Mouse (Mus musculus) kidney, postnatal 4 days (tissue): ENCODE measurements at regions not wholly inside any gene's neighbourhood (a gene's known extent, or its start where the extent isn't known, plus 50 kb on each side); places are given as distances from the start of the nearest gene placed in this dataset.
A peak's percentile ranks its signal among the peaks of the same experiment; 100 is the strongest.

Experiments
- DNase-seq, 2 experiments: peaks; one replicate each; pipeline ENCODE4 v3.0.0; 2021; ENCODE audit warnings: mixed read lengths in 2 of 2

DNA sequence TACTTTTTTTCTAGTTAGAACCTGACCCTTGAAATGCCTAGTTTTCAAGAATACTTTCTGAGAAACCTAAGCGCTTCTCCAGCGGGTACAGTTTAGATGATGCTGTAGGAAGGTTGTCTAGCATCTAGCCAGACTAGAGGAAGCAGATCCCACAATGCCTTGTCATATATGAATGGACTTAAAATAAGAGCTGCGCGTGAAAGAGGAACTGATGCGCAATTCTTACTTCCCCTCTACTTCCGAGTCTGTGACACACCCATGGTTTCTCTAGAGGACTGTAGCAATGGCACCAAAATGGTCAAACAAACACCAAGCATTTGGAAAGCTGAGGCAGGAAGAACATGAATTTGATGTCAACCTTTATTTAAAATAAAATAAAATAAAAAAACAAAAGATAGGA lies 167.6 kb upstream of the Tyw5 start:
- DNase-seq: no peak

DNA sequence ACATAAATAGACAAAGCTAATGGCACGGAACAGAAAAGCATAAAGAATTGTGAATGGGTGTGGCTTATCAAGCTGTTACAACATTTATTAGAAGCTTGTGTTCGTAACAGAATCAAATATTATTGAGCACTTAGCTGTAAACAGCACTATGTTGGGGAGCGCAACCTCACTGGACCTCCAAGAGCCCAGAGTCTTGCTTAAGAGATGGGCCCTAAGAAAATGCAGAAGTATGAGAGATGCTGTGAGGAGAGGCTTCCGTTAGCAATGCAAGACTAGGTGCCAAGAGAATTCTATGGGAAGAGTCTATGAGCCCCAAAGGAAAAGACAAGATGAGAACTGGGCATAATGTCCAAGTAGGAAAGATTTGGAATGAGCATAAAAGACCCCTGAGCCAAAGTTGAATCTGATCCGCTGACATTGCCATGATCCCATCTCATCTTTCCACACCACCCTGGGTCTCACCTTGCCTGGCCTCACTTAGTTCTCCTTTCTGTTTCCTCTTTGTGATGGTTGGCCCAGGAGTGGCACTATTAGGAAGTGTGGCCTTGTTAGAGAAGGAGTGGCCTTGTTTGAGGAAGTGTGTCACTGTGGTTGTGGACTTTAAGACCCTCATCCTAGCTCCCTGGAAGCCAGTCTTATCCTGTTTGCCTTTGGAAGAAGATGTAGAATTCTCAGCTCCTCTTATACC lies 169.3 kb upstream of the Tyw5 start:
- DNase-seq: no peak

DNA sequence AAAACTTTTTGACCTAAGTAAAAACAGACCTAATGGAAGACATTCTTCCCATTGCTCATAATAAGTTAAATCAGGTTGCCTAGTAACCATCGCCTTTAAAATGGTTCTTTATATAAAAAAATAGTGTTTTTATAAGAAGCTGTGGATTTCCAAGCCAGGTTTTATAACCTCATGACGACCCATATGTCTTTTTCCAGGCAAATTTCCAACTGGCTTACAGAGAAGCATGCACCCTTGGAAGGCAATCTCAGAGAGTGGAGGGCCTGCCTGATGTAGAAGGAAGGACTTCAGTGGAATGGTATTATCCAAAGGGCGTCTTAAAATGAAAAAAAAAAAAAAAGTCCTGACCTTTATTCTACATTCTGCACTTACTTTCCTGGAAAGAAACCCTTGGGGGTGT lies 172.2 kb upstream of the Tyw5 start:
- DNase-seq: no peak

DNA sequence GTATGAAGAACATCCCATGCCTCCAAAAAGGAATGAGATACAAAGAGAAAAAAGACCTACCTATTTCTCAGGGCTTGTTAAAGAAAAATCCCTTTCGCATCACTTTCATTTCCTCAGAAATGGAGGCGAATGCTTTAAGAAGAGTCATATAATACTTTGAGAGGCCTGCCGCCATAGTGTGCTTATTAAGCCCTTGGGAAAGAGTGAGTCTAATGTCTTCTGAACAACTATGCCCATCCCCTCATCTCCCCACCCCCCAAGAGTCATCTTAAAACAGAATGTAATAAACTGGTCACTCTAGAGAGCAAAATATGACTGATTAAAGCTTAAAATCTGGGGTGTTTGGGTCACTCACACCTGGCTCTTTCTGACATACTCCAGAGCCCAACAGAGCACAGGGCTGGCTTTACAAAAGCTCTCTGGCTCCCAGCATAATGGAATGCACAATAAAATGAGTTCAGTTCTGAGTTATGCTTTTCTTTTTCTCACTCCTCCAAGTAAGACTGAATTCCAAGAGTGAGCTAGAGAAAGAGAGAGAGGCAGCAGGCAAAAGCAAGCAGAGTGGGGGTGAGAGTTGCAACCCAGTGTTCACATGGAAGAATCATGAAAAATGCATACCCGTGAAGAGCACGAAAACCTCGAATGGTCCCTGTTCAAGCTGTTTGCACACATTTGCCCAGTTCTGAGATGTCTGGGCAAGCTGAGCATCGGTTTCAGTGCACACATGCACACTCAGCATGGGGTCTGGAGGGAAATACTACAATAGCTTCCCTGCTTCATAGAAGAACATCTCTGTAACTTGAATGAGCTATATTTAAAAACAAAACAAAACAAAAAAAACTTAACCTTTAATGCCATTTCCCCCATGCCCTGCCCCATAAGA lies 180.0 kb upstream of the Spats2l start:
- DNase-seq: no peak

DNA sequence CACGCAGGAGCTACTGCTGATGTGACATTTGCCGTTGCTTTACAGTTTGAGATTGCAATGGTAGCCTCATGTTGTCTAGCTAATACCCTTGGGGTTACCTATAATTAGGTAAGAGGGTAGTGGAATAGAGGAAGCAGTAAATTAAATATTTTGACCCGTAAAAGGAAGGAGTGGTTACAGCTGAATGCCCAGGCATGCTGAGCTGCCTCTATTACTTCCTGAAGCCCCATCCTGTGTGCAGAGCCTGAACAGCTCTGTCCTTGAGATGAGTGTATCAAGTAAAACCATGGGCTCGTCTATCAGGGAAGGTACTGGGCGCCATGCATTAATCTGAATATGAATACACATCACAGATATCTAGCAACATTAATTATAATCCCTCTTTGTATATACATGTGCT lies 179.1 kb upstream of the Spats2l start:
- no peak for DNase-seq

DNA sequence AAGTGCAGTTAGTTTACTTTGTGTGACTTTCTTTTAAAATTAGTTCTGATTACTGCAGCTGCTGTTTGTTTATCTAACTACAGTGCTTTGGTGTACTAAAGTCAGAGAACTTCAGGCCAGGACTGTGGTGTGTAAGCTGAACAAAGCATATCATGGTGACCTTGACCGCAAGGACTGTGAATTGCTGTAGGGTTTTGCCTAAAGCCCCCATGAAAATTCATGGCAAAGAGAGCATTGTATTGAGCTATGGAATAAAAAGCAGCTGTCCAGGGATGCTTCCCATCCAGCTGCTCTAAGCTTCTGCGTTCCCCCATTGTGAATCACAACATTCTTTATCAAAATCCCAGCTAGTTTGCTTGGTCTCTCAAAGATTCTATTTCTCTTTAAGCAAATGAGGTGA lies 173.0 kb upstream of the Spats2l start:
- no peak for DNase-seq

DNA sequence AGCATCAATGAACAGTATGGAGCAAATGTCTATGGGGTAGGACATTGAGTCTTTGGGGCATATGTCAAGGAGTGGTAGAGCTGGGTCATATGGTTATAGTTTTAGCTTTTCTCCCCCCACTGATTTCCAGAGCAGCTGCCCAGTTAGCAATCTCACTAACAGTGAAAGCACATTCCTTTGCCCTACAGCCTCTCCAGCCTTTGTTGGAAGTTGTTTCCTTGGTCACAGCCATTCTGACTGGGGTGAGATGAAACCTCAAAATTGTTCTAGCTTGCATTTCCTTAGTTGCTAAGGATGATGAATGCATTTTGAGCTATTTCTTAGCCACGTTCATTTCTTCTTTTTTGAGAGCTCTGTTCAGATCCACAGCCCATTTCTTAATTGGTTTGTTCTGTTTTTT lies 168.4 kb upstream of the Spats2l start:
- no peak for DNase-seq

DNA sequence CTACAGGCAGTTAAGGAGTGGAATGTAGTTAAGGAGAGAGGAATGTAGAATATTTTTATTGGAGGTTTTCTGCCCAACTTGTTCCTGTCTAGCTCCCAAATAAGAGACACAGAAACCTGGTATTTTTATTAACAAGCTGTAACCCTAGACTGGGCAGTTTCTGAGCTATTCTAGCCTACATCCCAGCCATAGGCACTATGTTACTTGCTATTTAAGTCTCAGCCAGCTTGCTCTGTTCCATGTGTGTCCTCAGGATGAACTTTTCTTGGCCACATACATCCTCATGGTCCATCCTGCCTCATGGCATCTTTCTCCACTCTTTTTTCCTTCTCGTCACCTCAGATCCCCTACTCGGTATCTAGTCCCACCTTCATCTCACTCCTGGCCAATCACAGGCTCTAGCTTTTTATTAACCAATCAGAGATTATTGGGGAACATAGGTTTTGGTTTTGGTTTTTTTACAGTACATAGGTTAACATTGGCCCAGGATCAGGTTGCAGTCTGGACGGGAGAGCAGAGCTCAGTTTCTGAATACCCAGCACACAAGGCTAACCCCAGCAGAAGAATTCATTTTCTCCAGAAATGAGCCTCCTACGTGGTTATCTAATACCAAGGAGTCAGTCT lies 167.8 kb upstream of the Spats2l start:
- no peak for DNase-seq

DNA sequence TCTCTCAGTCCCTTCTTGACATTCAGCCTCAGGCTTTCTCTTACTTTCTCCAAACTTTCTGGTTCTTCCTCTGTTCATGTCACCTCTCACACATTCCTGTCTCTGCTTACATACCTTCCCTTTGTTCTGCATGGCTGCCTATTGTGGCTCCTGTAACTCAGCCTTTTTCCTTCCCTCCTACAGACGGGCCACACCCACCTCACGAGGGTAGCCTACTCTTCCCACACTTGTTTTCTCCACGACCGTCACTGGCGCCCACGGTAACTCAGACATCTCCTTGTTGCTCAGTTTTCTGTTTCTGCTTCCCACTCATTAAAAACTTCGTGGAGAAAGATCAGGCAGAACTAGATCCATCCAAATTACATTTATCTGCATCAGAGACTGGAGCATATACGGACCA lies 166.9 kb upstream of the Spats2l start:
- no peak for DNase-seq

DNA sequence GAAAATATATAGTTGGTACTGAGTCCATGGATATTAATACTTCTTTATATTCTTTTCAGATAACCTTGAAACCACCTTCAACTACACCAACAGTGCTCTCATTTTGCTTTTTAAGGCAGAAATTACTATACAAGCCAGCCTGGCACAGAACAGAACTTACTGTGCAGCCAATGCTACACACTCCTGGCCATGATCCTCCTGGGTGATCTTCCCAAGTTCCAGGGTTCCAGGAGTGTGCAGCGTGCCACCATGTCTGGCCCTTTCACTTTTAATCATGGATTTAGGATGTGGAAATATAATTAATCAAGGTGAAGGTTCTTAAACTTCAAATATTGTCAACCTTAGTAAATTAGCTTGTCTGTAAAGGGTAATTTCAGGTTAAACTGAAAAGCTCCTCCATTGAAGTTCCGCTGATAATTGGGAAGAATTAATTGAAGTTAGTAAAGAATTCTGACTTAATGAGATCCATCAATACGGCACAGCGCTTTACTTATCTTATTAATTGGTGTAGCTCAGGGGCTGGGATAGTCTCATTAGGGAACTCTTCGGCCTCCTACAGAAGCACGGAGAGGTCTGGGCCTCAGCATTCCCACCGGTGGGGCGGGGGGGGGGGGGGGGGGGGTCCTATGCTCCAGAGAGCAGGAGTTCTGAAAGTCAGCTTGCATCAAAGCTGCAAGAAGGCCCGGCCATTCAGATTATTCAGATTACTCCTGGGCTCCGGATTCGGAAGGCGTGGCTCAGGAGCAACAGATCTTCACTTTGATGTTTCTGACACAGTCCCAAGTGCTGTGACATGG lies 166.1 kb upstream of the Spats2l start:
- DNase-seq: no peak

DNA sequence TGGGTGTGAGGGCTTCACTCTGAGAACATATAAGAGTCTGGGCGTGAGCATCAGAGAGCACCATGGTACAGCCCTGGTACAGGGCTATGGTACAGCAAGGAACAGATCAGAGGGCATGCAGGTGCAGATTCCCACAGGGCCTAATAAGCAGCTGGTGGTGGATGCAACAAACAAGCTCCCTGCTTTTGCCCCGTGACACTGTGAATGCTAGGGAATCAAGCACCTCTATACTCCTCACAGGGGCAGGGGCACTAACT lies 165.6 kb upstream of the Spats2l start:
- no peak for DNase-seq

DNA sequence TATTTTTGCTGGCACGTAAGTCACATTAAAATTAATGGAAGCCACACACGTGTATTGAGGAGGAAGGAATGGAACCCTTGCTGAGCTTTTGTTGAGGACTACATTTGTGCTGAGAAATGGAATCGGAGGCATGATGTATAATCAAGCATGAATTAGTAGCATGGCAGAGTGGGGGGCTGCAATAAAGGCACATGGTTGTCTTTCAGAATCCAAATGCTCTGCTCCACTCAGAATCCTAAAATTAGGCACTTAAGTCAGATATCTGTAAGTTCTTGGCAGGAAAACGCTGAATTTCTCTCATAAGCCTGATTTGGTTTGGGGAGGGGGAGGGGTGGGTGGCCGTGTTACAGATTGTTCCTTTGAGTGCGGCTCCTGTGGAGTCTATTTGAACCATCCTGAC lies 164.7 kb upstream of the Spats2l start:
- no peak for DNase-seq

DNA sequence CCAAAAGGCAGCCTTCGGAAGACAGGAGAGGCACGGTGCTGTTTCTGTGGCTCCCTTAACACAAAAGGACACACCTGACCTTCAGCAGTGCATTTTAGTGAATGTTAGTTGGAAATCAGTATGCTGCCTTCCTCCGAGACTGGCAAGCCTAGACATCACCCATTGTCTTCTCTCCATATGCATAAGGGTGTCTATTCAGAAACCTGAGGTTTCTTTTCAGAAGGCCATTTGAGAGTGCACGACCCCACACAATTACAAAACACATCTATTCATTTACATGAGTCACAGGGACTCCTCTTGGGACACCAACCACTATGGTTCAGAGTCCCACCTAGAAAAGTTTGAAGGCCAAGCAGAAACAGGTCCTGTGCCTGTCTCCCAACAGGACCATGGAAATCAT lies 161.8 kb upstream of the Spats2l start:
- no peak for DNase-seq

DNA sequence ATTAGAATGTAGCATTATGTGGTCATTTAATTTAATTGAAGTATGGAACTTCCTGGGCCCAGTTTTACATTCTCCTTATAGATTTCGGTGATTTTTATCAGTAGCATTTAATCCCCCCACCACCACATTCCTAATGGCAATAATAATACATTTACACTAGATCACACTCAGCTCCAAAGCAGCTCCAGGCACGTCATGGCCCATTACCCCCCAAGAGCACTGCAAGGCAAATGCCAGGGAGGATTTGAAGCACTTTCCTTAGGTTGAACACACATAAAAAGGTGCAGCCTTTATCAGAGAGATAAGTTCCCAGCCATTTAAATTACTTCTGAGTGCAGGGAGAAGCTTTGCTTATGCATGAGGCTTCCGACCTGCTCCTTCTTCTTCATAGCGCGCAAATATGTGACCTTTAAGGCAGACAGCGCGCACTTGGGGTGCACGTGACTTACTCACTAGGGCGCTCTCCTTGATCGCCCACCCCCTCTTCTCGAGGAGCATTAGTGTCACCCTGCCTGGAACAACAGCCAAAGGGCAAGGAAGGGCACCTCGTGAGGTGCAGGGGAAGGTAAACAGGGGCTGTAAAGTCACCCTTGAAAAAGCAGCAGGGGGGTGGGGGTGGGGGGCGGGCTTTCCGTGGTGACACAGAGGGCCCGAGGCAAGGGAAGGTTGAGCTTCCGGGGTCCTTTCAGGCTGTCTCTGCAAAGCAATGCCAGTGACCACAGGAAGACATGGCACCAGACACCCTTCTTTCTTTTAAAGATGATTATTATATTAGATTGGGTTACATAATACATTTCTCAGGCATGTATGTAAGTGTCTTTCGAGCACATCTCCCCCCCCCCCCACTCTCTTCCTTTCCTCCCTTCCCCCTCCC lies 160.8 kb upstream of the Spats2l start:
- DNase-seq: peak; percentile 49 to 50

DNA sequence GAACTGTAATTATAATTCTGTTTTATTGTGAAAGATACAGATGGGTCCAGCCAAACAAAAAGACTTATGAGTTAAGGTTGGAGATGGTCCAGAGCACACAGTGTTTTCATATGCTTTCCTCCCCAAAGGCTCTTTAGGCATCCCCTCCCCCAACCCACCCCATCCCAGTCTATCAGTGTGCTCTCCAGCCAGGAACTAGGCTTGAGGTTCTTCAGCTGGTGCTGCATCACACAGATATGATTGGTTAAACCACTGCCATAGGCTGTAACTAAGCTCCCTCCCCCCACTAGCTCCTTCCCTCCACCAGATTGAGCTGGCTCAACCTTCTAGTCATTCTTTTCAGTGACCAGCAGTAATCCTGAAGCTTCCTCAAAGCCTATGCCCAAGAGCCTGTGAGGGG lies 158.8 kb upstream of the Spats2l start:
- peak; percentile 57 to 67 for DNase-seq

DNA sequence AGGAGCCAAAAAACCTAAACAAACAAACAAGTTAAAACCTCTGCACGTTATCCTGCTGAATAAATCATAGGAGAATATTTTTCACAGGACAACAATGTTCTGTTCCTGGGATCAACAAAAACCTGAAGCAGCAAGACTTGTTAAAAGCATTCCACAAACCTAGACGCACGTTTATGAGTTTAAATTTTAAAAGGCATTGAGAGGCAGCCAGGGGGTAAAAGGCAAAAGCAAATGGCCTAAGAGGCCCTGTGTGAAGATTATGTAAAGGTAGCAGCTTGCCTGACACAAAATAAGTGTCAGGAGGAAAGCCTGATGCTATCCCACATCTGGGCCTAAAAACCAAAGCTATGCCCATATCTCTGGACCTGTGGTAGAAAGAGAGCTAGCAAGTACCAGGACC lies 156.6 kb upstream of the Spats2l start:
- no peak for DNase-seq

DNA sequence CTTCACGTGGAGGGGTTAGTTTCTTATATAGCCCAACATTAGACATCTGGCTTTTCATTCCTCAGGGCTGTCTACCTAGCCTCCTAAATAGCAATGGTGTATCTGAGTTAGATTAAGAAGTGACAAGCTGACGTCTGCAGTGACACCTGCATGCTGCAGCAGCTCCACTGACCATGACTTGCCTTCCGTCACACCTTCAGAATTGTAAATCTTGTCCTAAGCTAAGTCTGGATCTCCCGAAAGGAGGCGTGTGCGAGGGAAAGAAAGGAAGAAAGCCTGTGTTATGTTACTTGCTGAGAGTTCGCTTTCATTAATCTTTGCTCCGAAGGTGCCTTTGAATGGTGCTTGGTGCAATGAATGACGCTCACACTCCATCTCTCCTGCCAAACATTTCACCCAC lies 151.4 kb upstream of the Spats2l start:
- no peak for DNase-seq

DNA sequence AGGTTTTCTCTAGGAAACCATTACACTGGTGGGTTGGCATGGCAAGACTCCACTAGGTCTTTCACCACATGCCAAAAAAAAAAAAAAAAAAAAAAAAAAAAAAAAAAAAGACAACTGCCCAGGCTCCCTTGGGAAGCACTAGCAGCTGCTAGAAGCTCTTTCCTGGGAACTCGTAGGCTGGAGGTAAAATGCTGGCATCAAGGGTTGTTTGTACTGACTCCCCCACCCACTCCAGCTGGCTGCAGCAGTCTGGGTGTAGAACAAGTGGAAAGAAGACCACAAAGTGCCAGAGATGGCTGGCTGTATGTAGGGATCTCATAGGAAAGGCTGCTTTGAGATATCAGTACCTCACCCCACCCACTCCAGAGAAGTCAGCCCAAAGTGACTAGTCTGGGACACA lies 140.0 kb upstream of the Spats2l start:
- DNase-seq: no peak

DNA sequence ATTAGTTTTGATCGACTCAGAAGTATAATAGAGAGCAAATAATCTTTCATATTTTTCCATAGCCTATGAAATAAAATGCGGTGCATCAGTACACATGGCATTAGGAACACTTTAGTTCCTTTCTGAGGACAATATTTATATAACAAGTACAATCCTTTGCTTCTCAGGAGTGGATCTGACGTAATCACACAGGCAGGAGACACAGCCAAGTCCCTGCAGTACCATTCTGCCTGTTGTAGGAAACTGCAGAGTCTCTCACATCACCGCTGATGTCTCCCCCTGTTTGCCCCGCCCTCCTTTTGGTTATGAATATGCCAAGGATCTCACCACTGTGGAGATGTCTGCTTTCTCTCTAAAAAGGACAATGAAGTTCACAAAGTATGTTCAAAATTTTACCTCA lies 131.8 kb upstream of the Spats2l start:
- DNase-seq: no peak

DNA sequence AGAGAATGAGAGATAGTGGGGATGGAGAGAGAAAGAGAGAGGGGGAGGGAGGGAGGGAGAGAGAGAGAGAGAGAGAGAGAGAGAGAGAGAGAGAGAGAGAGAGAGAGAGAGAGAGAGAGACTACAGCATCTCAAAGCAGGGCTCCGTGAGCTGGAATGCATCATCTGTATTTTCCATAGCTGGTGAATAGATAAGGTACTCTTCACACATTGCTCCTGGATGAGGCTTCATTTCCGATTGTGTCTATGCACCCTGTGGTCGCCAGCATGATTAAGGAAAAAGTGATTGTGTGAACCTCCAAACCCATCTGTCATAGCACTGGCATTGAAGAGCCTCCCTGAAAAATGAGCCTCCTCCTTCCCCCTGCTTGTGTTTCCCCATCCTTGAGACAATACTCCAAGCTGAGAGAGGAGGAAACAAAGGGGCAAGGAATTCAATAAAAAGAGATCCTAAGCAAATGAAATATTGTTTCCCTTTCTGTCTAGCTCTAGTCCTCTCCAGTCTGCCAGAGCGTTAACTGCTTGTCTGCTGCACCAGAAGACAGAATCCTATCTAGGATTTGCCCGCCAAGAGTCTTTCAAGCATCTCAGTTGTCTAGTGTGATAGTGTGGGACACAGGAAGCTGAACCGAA lies 130.4 kb upstream of the Spats2l start:
- DNase-seq: no peak

DNA sequence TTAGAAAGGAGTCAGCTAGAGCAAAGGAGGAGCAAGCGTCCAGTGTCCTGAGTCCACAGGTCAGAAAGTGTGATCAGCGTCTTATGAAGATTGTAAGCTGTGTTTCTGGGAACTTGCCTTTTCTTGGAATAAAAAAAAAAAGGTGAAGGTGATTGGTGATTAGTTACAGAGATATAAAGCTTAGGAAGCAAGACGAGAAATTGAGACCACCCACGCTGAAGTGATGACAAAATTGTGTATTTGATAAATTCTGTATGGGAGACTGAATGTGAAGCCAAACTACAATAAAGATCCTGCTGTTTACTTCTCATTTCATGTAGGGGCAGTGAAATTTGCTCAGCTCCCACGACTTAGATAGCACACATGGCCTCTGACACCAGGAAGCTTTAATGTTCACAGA lies 109.0 kb upstream of the Spats2l start:
- no peak for DNase-seq

DNA sequence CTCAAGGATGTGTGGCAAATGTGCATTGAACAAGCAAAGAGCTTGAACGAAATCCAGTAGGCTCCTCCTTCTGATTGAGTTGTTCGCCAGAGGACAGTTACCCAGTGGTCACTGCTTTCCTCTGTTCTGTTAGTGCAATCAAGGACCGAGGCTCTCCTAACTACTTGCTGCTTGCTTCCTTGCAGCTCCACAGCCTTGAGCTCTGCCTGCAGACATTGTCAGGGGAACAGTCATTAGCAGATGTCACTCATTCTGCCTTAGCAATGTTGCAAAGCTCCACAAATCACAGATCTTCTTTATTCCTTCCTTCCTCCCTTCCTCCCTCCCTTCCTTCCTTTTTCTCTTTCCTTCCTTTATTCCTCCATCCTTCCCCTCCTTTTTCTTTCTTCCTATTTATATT lies 108.2 kb upstream of the Spats2l start:
- DNase-seq: no peak
